Mouse (Mus musculus) C2C12 (cell line): ENCODE results near the gene Dtx3l. TPM values are rescaled to one million over a fixed set of nuclear protein-coding genes. Genes with fewer than 3 reads are reported as not detected.

Experiments used
- H3K27me3 ChIP-seq: one replicate; pipeline ENCODE4 v1.6.1; 2011; ENCODE audit not compliant: control insufficient read depth, insufficient read depth, insufficient read length
- H3K36me3 ChIP-seq: one replicate; pipeline ENCODE4 v1.6.1; 2011; ENCODE audit not compliant: control insufficient read depth, insufficient read depth
- H3K4me3 ChIP-seq: one replicate; pipeline ENCODE4 v1.5.1; 2011; ENCODE audit warnings: mild to moderate bottlenecking, control low read depth; ENCODE audit not compliant: poor library complexity, insufficient read depth, severe bottlenecking
- H3K79me2 ChIP-seq: one replicate; pipeline ENCODE4 v1.6.1; 2011; ENCODE audit not compliant: control insufficient read depth, insufficient read depth
- H3K79me3 ChIP-seq: one replicate; pipeline ENCODE4 v1.6.1; 2011; ENCODE audit warnings: low read depth, control low read depth
- H3ac ChIP-seq: one replicate; pipeline ENCODE3; 2011; ENCODE audit warnings: low read depth; ENCODE audit not compliant: control insufficient read depth, insufficient read length
- CEBPB ChIP-seq: IDR thresholded peaks from one replicate; pipeline ENCODE4 v1.6.1; 2011; ENCODE audit warnings: low read depth, mild to moderate bottlenecking, control low read depth, moderate library complexity
- CTCF ChIP-seq: IDR thresholded peaks from one replicate; pipeline ENCODE4 v1.5.1; 2011; ENCODE audit not compliant: control insufficient read depth, insufficient read depth, insufficient read length
- FOSL1 ChIP-seq: IDR thresholded peaks from one replicate; pipeline ENCODE4 v1.8.0; 2011; ENCODE audit warnings: mild to moderate bottlenecking, low read length; ENCODE audit not compliant: poor library complexity, insufficient read depth, severe bottlenecking
- MAX ChIP-seq: IDR thresholded peaks from one replicate; pipeline ENCODE4 v1.6.1; 2011; ENCODE audit warnings: mild to moderate bottlenecking, control low read depth
- MYOD1 ChIP-seq: IDR thresholded peaks from one replicate; pipeline ENCODE4 v1.6.1; 2011; ENCODE audit warnings: low read depth; ENCODE audit not compliant: control insufficient read depth, insufficient read length
- MYOG ChIP-seq: IDR thresholded peaks from one replicate; pipeline ENCODE4 v1.6.1; 2011; ENCODE audit not compliant: control insufficient read depth, insufficient read length; ENCODE audit errors: extremely low read depth
- USF1 ChIP-seq: IDR thresholded peaks from one replicate; pipeline ENCODE4 v1.6.1; 2011; ENCODE audit warnings: low read depth, mild to moderate bottlenecking, control low read depth, moderate library complexity
- polyA plus RNA-seq: library from polyadenylated mRNA; unstranded; fragments of >200 nt; fragmentation: generic; extraction: Trizol; gene quantifications from one replicate; pipeline ENCODE4 v1.2.1, GENCODE M21; 2012; ENCODE audit warnings: missing spikeins

Gene Dtx3l
- polyA plus RNA-seq, 1 experiment: 0.41 TPM

DNA sequence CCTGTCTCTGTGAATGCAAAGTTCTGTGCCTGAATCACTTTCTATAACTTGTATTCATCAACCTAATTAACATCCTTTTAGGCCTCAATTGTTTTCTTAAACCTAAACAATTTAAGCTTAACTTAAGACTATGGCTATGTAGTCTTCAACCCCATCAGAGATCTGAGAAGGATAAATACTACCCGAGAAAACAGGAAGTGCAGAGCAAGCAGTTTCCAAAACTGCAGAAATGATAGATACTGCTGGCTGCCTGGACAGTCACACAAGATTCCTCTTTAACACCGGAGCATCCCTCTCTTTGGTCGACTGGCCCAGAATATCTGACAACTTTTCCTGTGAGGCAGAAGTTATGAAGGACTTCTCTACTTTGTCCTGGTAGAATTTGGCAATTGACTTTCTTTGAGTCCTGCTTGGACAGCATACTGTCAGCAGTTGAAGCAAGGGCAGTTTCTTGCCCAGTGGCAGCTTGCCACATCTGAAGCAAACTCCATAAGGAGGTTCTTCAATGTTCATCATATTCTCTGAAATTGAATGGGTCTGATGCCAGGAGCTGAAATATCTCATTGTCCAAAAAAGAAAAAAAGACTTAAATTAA lies 16.6 kb downstream of the Dtx3l start:
- Histone ChIP-seq H3K4me3 (no peak overlapping the region), H3K79me2 (no peaks in the 10 kb centered on the region), H3K27me3 (no peaks in the 10 kb centered on the region), H3K36me3 (no peaks in the 10 kb centered on the region), H3ac (no peak overlapping the region), H3K79me3 (no peaks in the 10 kb centered on the region)
- no peak for TF ChIP-seq MYOG
- no peak for TF ChIP-seq MAX
- no peak for TF ChIP-seq CTCF

DNA sequence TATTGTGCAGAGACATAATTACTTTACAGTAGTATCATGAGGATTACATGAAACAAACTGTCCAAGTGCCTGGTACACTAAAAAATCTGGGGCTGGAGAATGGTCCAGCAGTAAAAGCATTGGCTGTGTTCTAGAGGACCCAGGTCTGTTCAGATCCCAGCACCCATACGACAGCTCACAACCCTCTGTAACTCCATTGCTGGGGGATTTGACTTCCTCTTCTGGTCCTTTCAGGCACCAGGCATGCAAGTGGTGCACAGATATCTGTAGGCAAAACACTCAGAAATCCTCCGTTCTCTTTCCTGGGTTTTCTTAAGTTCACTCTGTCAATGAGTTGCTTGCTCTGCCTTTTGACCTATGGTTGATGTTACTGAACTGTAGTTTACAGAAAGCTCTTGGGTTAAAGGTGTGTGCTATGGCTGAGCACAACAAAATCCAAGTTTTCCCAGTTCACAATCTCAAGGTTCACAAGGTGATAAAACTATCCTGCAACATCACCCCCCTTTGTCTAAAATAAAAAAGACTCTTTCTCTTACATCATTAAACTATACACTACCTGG lies 17.2 kb downstream of the Dtx3l start:
- no peaks in the 10 kb centered on the region for H3K79me2 ChIP-seq
- H3K27me3 ChIP-seq: no peaks in the 10 kb centered on the region
- no peak for TF ChIP-seq CTCF
- TF ChIP-seq MYOG: no peak
- TF ChIP-seq USF1: no peak
- no peak for TF ChIP-seq MYOD1
- TF ChIP-seq MAX: no peak
- H3ac ChIP-seq: no peak overlapping the region
- H3K4me3 ChIP-seq: no peak overlapping the region
- H3K79me3 ChIP-seq: no peaks in the 10 kb centered on the region
- H3K36me3 ChIP-seq: no peaks in the 10 kb centered on the region

DNA sequence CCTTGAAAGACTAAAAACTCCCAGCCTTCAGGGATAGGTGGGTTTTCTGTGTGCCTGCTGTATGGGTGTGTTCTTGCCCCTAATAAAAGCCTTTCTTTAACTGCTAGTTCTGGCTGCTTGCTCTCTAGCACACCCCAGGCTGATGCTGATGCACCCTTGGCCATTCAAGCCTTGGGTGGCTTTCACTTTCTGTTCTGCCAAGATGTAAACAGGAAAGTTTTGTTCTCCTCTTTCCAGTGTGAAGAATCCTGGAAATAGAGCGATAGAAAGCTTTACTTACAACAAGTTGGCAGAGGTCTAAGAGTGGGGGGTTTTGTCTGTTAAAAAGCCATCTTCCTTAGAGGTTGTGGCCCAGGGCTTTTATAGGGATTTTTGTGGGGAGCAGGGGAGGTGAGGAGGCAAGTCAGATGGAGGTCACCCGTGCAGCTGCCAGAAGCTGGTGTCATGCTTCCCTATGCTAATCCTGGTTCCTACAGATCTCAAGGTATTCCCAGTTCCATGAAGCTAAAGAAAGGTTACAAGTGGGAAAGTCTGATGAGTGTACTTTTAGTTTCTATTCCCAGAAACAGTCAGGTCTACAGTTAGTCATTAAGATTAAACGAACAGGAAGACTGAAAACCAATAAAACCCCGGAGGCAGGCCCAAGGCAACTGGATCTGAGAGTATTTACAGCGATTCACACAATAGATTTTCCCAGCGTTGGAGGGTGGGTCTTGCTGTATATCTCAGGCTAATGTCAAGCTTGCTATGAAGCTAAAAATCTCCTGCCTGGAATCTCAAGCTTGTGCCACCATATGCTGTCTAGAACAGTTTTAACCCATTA lies 20.0 kb downstream of the Dtx3l start:
- no peaks in the 10 kb centered on the region for H3K79me2 ChIP-seq
- TF ChIP-seq FOSL1: no peak
- TF ChIP-seq USF1: no peak
- TF ChIP-seq MYOG: no peak
- TF ChIP-seq CTCF: no peak
- no peak for TF ChIP-seq MAX
- TF ChIP-seq MYOD1: no peak
- TF ChIP-seq CEBPB: no peak
- no peaks in the 10 kb centered on the region for H3K36me3 ChIP-seq
- H3ac ChIP-seq: no peak overlapping the region
- H3K79me3 ChIP-seq: no peaks in the 10 kb centered on the region
- H3K4me3 ChIP-seq: no peak overlapping the region
- no peaks in the 10 kb centered on the region for H3K27me3 ChIP-seq

DNA sequence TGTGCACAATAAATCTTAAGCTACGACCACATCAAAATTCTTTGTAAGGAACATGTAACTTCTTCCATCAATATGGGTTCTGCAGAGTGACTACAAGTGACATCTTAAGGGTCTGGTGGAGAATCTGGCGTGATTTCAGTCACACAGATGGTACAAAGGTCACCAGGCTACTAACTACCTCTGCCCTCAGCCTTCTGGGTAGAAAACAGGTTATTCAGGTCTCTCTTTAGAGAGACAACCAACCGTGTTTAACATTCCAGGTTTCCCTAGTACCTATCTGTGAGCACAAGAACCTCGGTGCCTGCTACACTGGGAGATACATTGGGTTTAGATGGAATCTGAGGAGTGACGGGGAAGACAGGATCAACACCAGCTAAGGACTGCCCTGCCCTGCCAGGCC lies 24.6 kb downstream of the Dtx3l start:
- Histone ChIP-seq H3K79me3 (no peaks in the 10 kb centered on the region), H3K4me3 (no peak overlapping the region), H3K27me3 (no peaks in the 10 kb centered on the region), H3K79me2 (no peaks in the 10 kb centered on the region), H3ac (no peak overlapping the region), H3K36me3 (no peaks in the 10 kb centered on the region)
- no peak for TF ChIP-seq CEBPB
- TF ChIP-seq USF1: no peak
- no peak for TF ChIP-seq MAX
- TF ChIP-seq CTCF: no peak
- no peak for TF ChIP-seq MYOG
- no peak for TF ChIP-seq MYOD1
- TF ChIP-seq FOSL1: no peak

DNA sequence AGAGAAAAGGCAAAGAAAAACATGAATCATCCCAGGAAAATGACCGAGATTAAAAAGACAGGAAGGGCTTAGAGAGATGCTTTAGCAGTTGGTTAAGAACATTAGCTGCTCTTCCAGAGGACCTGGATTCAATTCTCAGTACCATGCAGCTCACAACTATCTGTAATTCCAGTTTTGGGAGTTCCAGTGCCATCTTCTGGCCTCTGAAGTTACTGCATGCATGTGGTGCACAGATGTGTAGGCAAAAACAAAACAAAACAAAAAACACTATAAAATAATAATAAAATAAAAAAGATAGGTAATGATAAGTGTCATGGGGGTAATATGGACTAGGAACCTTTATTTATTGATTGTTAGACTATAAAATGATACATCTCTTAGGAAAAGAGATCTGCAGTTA lies 25.4 kb downstream of the Dtx3l start:
- no peak overlapping the region for H3ac ChIP-seq
- TF ChIP-seq CTCF: no peak
- no peaks in the 10 kb centered on the region for H3K27me3 ChIP-seq
- no peaks in the 10 kb centered on the region for H3K36me3 ChIP-seq
- no peaks in the 10 kb centered on the region for H3K79me2 ChIP-seq
- no peaks in the 10 kb centered on the region for H3K79me3 ChIP-seq
- H3K4me3 ChIP-seq: no peak overlapping the region

DNA sequence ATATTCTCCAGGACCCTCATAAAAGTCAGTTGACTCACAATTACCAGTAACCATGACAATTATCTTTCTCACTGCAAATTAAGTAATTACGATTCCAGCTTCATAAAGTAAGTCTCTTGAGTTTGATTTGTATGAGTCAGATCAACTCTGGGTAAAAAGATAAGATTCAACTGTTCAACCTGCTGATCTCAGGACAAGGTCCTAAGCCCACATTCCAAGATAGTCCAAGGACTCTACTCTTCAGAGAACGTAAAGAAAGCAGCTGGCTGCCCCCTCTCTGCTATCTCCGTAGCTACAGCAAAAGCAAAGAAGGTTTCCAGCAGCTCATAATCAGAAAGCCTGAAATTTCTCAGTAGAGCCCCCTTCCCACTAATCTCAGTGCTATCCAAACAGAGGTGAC lies 27.5 kb downstream of the Dtx3l start:
- no peaks in the 10 kb centered on the region for H3K79me2 ChIP-seq
- TF ChIP-seq MAX (no peak), USF1 (no peak), CTCF (no peak), MYOD1 (no peak), MYOG (no peak), CEBPB (no peak), FOSL1 (no peak)
- H3K27me3 ChIP-seq: no peaks in the 10 kb centered on the region
- H3ac ChIP-seq: no peak overlapping the region
- H3K4me3 ChIP-seq: no peak overlapping the region
- H3K79me3 ChIP-seq: no peaks in the 10 kb centered on the region
- no peaks in the 10 kb centered on the region for H3K36me3 ChIP-seq
